Mouse (Mus musculus) embryonic fibroblast, embryonic 13.5 days (primary cell): ENCODE results near the gene Btg4.

Source experiments
- CTCF ChIP-seq: IDR thresholded peaks from 2 replicates; pipeline ENCODE4 v1.5.1; 2011; ENCODE audit warnings: mild to moderate bottlenecking, control low read depth, low read length, moderate library complexity, borderline replicate concordance; ENCODE audit not compliant: insufficient read depth
- POLR2A ChIP-seq: IDR thresholded peaks from 2 replicates; pipeline ENCODE4 v1.6.1; 2011; ENCODE audit warnings: low read depth, mild to moderate bottlenecking, control low read depth, low read length, moderate library complexity

DNA sequence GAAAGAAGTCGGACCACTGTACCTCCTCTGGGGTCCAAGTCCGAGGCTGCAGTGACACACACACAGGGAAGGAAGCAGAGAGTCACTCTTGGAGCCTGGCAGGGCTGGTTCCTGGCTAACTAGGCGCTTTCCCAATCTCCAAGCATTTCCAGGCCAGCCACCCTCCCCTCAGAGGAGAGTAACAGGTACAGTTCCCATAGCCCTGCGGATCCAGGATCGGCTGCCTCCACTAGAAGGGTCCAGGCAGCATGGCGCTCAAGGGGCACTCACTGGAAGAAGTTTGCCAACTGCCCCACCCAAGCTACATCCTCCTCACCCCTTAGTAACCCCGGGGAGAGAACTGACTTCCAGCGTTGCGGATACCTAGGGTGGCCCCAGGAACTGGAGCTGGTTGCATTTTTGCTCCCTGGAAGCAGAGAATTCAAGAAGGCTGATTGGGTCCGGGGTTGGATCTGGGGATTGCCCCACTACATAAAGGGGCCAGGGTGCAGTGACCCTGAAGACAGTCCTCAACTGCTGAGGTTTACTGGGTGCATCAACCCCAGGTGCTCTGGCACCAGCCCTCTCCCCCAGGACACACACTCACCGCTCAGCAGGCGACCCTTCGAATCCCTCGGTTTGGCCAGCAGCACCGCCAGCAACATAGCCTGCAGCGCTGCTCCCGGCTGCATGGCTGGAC is 15.7 kb downstream of the Btg4 start:
- TF ChIP-seq CTCF (no peak), POLR2A (no peak)
